Mouse (Mus musculus) gastrocnemius, postnatal 10 days (tissue): Measurements from ENCODE around the gene Tnip1. TPM values are rescaled to one million over a fixed set of nuclear protein-coding genes. Genes with fewer than 3 reads are reported as not detected.
"Not testable (repeated sequence)": the region's sequence is repeated elsewhere in the genome, so short reads cannot be mapped to it uniquely, and the experiment has no call there.

Experiments used
- DNase-seq: peaks from one replicate; pipeline ENCODE4 v3.0.0; 2021; ENCODE audit warnings: mixed read lengths
- total RNA-seq, 2 experiments: library from RNA; stranded (reverse); gene quantifications; 2 replicates each; pipeline ENCODE4 v1.2.3; 2021

The Tnip1 gene
- total RNA-seq, 2 experiments from 2014 or later = 31.7 to 37.5 TPM

DNA sequence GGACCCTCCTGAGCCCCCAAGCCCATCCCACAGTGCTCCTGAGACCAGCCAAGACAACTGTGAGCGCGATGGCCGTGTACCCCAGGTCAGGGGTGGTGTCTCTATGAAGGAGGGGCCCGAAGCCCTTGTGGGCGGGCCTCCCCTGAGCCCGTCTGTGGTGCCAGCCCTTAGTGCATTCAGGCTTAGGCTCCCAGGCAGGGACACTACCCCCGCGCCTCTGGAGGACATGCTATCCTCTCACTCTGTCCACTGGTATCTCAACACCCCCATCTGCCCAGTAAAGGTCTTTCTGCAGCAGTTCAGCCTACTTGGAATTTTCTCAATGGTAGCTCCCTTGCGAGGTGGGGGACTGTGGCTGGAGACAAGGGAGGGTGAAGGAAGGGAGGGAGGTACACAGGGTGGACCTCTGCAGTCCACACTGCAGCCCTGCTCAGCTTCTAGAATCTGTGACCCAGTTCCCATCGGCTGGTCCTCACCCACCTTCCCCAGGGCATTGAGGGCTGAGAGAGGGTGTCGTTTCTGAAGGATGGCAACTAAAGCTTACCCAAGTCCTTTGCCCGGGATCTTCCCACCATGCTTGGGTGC lies 52.5 kb downstream of the Tnip1 start:
- DNase-seq = no peak

DNA sequence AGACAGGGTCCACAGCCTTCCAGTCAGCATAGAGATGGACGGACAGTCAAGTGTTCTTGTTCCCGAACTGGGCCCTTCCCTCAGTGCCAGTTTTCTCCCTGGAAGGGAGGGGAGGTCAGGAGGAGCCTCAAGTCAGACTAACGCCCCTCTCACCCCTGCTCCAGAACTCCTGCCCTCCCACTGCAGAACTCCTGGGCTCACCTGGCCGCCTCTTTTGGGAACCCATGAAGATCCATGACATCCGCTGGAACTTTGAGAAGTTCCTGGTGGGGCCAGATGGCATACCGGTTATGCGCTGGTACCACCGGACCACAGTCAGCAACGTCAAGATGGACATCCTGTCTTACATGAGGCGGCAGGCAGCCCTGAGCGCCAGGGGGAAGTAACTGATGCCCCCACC lies 53.4 kb downstream of the Tnip1 start:
- DNase-seq = no peak

DNA sequence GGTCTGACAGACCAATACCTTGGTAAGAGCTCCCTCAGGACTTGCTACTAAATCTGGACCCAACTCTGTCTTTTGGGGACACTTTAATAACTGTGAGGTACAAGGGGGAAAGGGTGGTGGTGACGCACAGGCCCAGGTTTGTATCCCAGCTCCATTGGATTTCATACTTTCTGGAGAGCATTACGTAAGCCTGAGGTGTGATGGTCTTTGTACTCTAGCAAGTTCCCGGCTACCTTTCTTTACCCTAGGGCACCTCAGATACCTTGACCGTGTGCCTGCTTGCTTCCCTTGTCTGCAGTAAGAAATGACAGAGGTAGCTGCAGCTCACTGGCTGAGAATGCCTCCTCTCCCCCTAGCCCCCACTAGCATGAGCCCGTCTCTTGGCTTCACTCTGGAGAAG lies 55.5 kb downstream of the Tnip1 start:
- no peak for DNase-seq

DNA sequence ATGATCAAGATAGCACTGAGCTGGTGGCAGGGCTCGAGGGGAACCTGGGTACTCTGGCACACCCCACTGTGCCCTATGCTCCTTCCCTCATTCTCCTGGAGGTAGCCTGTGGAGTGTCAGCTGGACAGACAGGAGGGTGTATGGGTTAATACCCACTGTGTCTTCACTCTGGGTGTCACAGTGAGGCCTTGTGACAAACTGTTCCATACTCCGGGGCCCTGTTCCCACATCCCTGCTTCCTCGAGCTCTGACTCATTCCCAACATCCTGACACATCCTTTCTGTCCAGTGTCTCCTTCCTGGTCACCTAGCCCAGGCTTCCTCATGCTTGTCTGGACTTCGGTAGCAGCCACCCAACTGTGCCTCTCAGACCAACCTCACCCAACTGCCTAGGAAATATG lies 56.3 kb downstream of the Tnip1 start:
- DNase-seq = no peak

DNA sequence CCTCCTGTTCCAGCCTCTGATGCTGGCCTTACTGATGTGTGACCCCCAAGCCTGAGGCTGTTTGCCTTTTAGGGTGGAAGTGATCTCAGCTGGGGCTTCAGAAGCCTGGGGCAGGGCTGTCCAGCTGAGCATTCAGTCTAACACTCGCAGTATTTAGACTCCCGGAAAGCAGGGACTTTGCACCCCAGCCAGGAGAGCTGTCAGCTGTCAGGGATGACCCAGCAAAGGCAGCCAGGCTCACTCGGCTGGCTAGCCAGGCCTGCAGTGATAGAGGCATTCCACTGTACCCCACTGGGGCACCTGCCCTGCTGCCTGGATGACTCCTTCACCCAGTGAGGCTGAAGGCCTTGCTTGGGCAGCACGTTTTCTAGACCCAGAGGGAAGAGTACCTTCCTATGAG lies 56.8 kb downstream of the Tnip1 start:
- DNase-seq = peak; percentile 44

DNA sequence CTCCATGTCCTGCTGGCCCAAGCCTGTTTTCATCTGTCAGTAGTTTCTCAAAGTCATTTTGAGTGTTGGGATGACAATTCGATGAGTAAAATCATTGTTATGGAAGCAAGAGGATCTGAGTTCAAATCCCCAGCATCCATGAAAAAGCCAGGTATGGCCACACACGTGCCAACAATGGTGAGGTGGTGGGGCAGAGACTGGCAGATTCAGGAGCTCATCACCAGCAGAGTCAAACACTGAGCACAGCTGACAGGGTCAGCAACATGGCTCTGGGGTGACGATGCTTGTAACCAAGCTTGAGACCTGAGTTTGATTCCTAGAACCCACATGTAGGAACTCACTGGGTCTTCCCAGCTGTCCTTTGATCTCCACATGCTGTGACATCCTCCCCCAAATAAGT lies 57.6 kb downstream of the Tnip1 start:
- DNase-seq = no peak

DNA sequence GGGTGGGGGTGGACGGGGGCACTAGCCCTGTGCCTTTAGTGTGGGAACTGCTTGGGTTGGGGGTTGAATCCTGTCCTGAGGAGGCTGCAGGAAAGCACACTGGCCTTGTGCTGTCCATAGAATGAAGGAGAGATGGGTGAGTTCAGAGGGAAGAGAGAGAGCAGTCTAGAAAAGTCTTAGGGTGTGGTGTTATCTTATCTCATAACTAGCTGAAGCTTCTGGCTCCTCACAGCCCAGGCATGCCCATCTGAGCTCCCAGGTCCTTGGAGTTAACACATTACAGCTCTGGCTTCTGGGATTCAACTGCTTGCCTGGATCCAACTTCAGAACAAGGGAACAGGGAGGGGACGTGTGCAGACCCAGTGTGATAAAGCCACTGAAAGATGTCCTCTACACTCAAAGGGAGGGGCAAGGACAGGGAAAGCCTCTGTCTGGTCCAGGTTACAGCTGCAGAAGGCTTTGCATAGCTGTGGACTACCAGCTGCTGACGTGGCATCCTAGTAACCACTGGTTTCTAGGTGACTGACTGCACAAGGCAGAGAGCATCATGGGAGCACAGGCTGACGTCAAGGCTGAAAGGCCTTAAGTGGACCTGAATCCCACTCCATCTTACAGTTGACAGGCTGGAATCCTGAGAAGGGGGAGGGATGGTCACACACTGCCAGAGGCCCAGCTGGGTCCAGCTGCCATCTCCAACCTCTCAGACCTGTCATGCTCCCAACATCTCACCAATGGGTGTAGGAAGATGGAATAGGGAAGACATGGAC lies 58.6 kb downstream of the Tnip1 start:
- DNase-seq = no peak

DNA sequence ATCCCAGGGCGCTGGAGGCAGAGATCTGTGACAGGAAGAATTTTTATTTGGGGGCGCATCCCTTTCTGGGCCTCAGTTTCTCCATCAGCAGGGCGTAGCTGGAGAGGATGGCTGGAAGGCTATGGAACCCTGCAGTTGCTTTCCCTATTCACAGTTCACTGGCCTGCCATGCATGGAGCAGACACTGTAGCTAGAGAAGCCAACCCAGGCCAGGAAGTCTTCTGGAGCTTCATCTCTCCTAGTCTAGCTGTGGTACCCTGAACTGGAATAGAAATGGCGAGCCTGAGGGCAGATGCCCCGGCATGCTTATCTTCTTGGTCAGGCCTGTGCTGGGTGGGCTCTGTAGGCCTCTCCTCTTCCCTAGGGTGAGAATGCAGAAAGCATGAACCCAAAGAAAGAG lies 59.4 kb downstream of the Tnip1 start:
- DNase-seq = no peak

DNA sequence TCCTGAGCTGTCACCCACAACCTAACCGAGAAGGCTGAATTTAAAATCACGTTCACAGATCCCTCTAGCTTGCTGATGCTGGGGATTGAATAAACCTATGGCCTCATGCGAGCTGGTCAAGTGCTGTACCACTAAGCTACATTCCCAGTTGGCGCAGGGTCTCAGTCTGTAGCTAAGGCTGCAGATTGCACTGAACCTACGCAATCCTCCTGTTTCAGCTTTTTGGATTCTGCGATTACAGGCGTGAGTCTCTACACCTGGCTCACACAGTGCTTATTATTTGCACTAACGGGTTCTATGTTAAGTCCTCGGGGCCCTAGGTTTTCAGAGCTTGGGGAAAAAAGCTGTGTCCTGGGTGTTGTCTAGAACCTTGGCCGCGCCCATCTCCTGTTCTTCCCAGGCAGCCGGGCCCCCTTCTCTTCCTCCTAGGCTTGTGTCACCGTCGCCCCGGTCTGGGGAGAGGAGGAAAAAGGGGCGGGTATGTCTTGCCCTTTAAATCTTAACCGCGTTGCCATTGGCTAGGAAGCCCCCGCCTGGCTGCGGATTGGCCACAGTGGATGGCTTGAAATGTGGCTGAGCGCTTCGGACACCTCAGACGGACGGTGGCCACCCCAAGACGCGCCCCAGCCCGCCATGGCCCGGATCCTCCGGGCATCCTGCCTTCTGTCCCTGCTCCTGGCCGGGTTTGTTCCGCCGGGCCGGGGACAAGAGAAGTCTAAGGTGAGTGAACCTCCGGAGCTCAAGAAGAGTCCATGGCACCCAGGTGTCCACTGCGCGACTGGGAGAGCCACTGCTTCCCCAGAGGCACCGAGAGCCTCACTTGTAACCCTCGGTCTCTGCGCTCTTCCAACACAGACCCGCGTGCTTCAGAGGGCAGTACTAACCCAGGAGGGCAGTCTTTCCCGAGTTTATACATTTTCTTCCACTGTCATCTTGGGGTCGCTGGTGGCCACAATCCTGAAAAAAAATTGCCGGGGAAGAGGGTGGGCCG lies 60.1 kb downstream of the Tnip1 start, which contains the start of gene Gpx3:
Gpx3 (plus strand) TSS at position 121 of the 991 bp plus-strand sequence.
- DNase-seq = peak; percentile 69

DNA sequence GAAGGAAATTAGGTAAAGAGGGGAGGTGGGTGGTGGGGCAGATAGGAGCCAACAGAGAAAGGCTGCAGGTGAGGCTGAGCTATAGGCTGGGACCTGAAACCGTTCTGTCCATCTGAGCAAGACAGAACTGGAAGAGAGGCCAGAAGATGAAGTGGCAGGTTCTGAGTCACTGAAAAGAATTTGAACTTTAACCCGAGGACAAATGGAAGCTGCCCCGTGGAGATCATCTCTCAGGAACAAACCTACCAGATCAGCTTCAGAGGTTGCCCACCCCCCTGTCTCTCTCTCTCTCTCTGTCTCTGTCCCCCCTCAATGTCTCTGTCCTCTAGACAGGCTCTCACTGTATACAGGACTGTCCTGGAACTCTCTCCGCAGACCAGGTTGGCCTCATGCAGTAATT lies 63.1 kb downstream of the Tnip1 start:
- no peak for DNase-seq

DNA sequence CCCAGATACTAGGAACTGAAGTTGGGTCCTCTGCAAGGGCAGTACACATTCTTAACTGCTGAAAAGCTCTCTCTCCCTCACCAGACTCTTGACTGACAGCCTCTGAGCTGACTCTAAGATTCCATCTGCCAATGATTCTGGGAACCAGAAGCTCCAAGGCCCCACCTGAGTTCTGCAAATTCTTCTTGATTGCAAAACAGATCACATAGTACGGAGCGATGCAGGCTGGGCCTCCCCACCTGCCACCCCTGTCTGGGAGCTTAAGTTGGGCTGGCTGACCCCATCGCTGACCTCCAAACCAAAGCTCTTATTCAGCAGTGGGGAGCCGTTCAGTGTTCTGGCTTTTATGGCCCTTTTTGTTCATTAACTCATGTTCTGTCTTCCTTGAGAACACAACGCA lies 65.2 kb downstream of the Tnip1 start:
- no peak for DNase-seq

DNA sequence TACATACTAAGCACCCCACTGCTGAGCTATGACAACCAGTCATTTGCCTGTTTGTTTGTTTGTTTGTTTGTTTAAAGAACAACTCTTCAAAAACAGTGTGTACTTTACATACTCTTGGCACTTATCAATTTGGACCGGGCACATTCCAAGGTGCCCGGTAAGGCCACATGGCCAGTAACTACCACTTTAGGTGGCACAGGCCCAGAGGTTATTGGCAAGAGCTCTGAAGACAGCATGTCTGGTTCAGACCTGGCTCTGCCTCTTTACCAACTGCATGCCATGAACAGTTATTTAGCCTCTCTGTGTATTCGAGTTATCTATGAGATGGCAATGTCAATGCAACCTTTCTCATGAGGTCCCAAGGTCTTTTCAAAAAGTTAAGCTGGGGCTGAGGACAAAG lies 66.1 kb downstream of the Tnip1 start:
- not testable (repeated sequence) for DNase-seq

DNA sequence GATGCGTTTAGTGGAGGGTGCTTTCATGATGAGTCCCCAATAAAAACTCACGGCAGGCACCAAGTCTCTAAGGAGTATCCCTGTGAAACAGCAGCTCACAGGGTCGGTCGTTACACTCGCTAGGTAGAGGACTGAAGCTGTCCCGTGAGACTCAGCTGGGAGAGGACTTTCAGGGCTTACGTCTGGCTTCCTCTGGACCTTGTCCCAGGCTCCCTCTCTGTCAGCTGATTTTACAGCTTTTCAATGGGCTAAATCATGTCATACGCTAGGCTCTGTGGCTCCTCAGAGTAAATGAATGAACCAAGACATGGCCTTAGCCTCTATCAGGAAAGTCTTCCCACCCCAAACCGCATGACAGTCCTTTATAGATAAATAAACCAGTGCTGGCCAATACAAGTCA lies 68.1 kb downstream of the Tnip1 start:
- no peak for DNase-seq

DNA sequence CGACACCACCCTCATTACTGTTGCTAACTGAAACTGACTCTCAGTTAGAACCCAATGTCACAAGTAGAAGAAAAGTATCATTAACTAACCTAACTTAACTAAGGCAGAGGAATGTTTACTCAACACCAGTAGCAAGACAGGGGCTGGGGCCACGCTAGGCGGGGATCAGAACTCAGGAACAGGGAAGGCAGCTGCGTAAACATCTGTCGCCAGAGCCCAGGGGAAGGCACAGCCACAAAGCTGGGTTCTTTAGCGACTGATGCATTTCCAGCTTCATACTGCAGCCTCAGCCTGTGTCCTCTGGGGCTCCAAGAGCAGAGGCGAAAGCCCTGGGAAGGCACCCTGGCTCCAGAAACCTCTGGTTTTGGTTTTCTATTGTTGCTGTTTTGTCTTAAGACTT lies 70.6 kb downstream of the Tnip1 start:
- DNase-seq = no peak

DNA sequence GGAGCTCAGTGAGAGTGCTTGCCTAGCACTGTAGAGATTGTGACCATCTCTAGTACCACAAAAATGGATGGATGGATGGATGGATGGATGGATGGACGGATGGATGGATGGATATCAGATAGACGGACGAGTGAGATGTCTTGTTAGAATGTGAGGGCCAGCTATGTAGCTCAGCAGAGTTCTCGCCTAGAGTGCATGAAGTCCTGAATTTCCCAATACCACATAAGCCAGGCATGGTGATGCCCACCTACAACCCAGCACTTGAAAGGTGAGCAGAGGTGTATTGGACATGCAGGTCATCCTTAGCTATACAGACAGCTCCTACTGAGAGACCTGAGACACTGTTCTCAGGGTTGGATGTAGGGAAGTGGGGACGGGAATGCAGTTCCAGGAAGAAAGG lies 71.4 kb downstream of the Tnip1 start:
- DNase-seq = no peak

DNA sequence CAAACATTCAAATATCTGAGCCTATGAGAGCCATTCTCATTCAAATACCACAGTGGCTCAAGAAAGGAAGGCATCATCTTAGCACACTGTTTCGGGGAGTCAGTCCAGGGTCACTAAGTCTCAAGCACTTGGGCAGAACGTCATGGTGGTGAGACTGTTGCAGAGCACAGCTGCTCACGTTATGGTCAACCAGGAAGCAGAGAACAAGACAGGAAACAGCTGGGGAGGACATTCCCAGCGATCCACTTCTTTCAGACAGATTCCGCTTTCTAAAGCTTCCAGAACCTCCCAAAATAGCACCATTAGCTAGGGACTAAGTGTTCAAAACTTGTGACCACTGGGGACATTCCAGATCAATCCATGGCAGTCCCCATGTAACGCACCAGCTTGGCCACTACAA lies 74.8 kb downstream of the Tnip1 start:
- no peak for DNase-seq

DNA sequence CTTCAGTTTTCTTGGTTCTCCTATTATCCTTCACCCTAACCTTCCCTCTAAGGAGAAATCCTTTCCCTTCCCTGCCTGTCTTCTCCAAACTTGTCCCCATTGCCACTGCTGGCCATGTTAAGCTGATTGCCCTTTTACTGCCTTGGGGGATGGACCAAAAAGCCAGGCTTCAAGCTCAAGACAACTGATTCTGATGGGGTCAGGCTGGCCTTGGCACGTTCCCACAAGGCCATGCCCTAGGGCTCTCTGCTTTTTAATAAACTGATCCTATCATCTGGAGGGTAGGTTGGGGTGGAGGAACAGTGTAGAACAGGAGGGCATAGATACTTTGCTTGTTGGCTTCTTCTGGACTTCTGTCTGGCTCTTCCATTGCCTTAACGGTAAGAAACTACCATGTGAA lies 77.3 kb downstream of the Tnip1 start:
- no peak for DNase-seq

DNA sequence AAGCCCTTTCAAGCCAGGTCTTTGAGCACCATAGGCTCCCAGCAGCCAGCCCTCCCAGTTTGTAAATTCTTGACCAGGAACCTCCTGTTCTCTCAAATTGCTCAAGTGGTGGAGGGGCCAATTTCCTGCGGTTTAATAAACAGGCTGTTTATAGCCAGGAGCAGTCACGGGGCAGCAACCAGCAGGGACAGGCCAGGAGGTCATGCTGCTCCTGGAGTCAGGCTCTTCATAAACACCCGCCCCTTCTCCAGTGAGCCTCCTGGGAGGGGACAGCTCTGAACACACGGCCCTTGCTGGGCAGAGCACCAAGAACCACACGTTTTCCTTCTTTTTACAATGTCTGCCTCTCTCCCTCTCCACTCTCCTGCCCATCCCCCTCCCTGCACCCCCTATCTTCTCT lies 77.8 kb downstream of the Tnip1 start:
- peak; percentile 29 for DNase-seq

DNA sequence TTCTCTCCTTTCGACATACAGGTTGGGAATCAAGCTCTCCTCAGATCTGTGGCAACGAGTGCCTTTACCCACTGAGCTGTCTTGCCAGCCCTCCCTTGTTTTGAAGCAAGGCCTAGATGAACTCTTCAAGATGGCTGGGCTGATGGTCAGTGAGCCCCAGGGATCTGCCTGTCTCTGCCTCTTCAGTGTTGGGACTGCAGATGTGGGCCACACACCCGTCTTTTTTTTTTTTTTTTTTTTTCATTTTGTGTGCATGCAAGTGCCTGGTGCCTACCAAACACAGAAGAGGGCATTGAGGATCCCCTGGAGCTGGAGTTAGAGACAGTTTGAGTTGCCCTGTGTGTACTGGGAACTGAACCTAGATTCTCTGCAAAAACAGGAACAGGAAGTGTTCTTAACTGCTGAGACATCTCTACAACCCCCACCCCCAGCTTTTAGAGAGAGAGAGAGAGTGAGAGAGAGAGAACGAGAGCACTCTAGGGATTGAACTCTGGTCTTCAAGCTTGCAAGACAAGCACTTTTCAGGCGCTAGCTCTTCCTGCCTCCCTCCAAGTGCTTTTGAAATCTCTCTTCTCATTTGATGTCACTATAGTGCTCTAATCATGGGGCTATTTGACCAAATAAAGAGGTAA lies 78.4 kb downstream of the Tnip1 start:
- no peak for DNase-seq

DNA sequence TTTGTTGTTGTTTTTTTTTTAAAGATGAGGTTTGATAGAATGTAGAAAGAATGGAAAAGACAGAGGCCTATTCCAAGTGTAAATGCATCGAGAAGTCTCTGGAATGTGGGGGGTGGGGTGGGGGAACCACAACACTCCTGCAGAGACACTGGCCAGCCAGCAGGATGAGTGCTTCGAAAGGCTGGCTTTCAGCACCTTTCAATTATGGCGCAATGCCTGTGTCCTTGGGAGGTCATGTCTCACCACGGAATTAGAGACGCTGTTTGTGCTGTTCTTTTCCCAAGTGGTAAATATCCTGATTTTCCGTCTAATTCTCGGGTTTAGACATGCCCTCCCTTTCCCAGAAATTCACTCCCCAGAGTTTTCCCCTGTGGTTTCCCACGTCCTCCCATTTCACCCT lies 80.0 kb downstream of the Tnip1 start:
- DNase-seq = no peak

DNA sequence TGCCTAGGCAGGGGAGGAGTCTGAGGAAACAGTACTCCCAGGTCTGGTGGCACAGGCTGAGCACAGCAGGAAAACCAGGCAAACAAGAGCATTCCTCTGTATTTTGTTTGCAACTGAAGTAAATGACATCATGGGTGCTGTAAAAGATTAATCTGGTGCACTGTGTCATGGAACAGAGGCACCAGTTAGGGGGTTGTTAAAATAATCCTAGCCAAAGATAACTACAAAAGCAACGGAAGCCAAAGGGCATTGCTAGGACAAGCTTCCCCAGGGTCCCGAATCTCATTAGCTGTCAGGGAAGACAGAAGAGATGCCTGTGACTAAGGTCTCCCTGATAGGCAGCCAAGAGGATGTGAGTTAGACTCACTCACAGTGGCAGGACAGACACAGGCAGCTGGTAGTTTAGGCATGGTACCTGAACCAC lies 81.7 kb downstream of the Tnip1 start:
- DNase-seq = no peak

DNA sequence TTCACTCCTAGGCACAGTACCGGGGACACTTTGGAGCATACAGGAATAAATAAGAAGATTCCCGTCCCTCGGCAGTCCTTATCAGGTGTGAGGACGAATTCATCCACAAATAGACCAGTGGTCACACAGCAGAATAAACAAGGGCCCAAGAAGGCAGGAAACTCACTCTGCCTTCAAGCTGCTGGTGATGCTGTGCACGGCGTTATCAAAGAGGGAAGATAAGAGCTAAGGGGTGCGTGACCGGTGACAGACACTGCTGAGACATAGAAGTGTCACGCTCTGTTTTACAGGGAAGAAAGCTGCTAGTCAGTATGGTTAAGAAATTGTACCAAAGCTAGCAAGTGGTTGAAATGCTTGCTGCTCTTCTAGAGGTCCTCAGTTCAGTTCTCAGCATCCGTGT lies 82.8 kb downstream of the Tnip1 start:
- no peak for DNase-seq

DNA sequence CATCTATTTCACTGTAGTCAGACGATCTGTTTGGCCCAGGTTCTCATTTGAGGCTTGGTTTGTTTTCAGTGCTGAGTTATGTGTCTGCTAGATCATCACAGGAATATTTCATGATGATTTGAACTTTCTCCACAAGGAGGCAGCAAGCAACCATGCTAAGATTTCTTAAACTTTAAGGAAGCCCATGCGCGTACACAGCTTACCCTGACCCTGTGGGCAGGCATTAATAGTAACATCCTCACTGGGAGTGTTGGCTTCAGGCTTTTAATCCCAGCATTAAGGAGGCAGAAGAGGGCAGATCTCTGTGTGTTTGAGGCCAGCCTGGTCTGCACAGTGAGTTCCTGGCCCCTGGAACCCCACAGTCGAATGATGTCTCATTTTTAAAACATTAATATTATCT lies 83.3 kb downstream of the Tnip1 start:
- peak; percentile 36 for DNase-seq
